Mouse (Mus musculus): ENCODE data around the gene Tmem232. TPM values are rescaled to one million over a fixed set of nuclear protein-coding genes. Genes with fewer than 3 reads are reported as not detected.

The Tmem232 gene
- polyA plus RNA-seq, 1 experiment, result not detected

- no peak for TF ChIP-seq GATA1 (IDR thresholded peaks at IDR 0.05; ENCODE audit: low read length)
These were observed 200.6 kb downstream of the Tmem232 start for GRCm38 (mm10) chr17:65340016-65340415.

DNA sequence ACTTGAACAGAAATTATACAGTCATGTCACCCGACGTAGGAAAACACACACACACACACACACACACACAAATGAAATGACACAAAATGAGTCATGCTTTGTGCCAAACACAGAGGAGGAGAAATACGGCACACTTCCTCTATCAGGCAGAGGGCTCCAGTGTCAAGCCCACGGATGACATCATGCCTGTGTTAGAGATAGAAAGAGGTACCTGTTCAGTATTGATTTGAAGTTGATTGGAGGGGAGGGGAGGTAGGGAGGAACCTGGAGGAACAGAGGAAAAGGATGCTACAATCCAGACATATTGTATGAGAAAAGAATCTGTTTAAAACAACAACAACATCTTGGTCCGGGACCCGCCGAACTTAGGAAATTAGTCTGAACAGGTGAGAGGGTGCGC lies 209.8 kb downstream of the Tmem232 start:
- no peak for TF ChIP-seq GATA1 (IDR thresholded peaks at IDR 0.05; ENCODE audit: low read length)

GRCm38 (mm10) chr17:65325249-65325648 lies 215.3 kb downstream of the Tmem232 start:
- TF ChIP-seq GATA1 (IDR thresholded peaks at IDR 0.05; ENCODE audit: low read length), result no peak

DNA sequence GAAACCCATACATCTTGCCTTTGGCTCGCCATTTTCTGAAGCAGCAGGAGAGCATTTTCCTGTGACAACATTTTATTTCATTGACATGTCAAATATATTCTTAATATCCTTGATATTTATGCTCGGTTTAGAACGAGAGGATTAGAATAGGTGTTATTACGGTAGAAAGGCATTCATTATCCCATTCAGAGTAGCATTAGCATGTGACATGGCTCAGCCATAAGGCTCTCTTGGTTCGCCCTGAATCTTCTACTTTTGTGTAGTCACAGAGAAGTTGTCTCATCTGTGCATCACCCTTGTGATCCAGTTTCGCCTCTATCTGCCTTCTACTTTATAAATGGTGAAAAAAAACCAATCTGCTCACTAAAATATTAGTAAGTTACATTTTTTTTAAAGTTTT lies 220.0 kb downstream of the Tmem232 start:
- TF ChIP-seq GATA1 (IDR thresholded peaks at IDR 0.05; ENCODE audit: low read length), result no peak

DNA sequence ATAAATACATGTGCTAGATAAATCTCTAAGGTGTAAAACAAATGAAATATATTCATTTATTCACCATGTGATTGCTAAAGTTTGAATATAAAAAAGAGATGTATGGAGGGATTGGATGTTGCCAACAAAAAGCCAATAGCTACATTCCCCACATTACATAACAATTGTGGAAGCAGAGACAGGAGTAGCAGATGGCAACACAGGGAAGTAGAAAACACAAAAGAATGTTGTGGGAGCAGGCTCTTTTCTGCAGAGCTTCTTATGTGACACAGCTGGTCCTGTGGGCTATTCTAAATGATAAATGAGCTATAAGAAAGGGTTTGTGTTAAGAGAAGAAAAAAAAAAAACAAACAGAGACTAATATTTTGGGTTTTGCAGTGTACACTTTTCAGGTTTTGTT lies 240.6 kb downstream of the Tmem232 start:
- no peak for TF ChIP-seq GATA1 (IDR thresholded peaks at IDR 0.05; ENCODE audit: low read length)

DNA sequence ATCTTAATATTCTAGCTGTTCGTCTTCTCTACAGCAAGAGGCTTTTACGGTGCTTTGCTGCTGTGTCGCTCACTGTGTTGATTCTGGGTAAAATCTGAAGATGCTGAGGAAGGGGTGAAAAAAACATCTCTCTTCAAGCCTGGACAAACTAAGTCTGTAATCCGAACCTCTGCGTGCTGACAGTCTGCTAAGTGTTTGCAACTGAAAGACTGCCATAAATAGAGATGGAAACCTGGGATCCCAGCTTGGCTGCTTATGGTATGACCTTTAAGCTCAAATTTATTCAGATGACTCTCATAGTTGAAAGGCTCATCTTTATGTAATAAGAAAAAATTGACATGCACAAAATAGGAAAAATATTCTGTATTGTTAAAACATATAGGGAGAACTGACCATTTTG lies 242.8 kb downstream of the Tmem232 start:
- TF ChIP-seq GATA1 (IDR thresholded peaks at IDR 0.05; ENCODE audit: low read length), result no peak

GRCm38 (mm10) chr17:65252160-65252559 lies 288.4 kb downstream of the Tmem232 start:
- no peak for TF ChIP-seq GATA1 (IDR thresholded peaks at IDR 0.05; ENCODE audit: low read length)

- no peak for TF ChIP-seq GATA1 (IDR thresholded peaks at IDR 0.05; ENCODE audit: low read length)
These were observed 290.3 kb downstream of the Tmem232 start for GRCm38 (mm10) chr17:65250261-65250660.

DNA sequence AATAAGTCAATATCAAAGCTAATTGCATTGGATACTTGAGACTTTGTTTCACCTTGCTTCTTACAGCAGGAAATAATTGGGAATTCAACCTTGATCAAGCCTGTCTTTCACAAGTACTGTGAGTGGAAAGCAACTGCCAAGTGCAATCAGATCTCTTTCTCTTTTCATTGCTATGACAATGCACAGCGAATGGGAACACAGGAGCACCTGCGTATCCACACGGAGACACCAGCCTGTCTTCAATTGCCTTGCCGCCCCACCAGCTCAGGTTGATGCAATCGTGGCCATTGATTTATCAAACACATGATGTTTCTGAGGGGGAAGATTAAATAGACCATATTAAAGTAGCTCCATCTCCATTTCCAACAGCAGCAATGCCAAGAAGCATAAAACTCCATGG lies 296.9 kb downstream of the Tmem232 start:
- no peak for TF ChIP-seq GATA1 (IDR thresholded peaks at IDR 0.05; ENCODE audit: low read length)

- no peak for TF ChIP-seq GATA1 (IDR thresholded peaks at IDR 0.05; ENCODE audit: low read length)
These were observed 315.1 kb downstream of the Tmem232 start for GRCm38 (mm10) chr17:65225347-65225916.

Other genes with a start within 250 kb of the Tmem232 start
- 126 and 174 TPM in 2 replicates for gene Vapa, start 72.8 kb upstream of the Tmem232 start, polyA plus RNA-seq (2012)
- gene Txndc2, start 101.4 kb upstream of the Tmem232 start, polyA plus RNA-seq (2012), result not detected in 2 replicates
- 0.01 and 0.09 TPM in 2 replicates for gene Rab31, start 232.0 kb upstream of the Tmem232 start, polyA plus RNA-seq (2012)
- 13.7 and 24.3 TPM in 2 replicates for gene Ppp4r1, start 241.8 kb upstream of the Tmem232 start, polyA plus RNA-seq (2012)

All from G1E-ER4 (cell line).